Mouse (Mus musculus) testis, adult 2 months (tissue): ENCODE measurements around the gene Ext2.

Experiments used
- CTCF ChIP-seq: fragments of 200-500 bp; IDR thresholded peaks from 2 replicates; pipeline ENCODE4 v1.5.1; 2012; ENCODE audit warnings: low read depth, mild to moderate bottlenecking, inconsistent platforms, low read length, moderate library complexity; ENCODE audit not compliant: control insufficient read depth, insufficient read depth, insufficient replicate concordance
- POLR2A ChIP-seq: fragments of 200-500 bp; IDR thresholded peaks from 2 replicates; pipeline ENCODE4 v1.6.1; 2012; ENCODE audit warnings: low read depth, mild to moderate bottlenecking, inconsistent platforms, low read length, moderate library complexity; ENCODE audit not compliant: control insufficient read depth

DNA sequence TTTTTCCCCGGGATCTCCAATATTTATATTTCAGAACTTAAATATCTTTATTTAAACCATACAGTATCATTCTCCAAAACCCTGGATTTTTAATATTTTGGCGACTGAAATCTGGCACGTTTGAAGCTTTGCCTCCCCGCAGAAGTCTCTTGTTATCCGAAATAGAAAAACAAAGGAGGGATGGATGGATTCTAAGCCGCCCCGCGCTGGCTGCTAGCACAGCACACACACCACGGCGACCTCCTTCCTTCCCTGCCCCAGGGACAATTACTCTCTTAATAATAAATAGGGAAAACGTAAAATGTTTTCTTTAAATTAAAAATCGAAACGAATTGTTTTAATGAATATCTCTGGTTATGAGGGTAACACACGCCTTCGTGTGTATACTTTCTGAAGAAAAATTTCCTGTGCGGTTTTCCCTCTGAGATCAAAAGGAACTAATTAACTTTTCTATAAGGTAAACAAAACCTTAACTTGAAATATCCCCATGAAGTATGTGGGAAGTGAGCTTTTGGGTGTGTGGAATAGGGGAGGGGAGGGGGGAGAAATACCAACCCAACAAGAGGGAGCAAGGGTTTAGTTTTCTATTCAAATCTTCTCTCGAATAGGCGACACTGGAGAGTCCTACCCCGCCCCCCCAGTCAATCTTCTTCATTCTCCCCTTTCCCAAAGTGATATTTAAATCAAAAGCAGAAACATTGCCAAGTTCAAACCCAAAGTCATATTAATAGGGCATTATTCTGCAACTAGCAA, 203.7 kb downstream of the Ext2 start:
- TF ChIP-seq POLR2A (no peak), CTCF (no peak)
